Mouse (Mus musculus): ENCODE data around the gene Fam163a. TPM values are rescaled to one million over a fixed set of nuclear protein-coding genes. Genes with fewer than 3 reads are reported as not detected.
A peak's percentile ranks its signal among the peaks of the same experiment; 100 is the strongest.
"Not testable (repeated sequence)": the region's sequence is repeated elsewhere in the genome, so short reads cannot be mapped to it uniquely, and the experiment has no call there.

The Fam163a gene
- total and polyA plus RNA-seq, 2 experiments, result 0.02 TPM; not detected in 1

DNA sequence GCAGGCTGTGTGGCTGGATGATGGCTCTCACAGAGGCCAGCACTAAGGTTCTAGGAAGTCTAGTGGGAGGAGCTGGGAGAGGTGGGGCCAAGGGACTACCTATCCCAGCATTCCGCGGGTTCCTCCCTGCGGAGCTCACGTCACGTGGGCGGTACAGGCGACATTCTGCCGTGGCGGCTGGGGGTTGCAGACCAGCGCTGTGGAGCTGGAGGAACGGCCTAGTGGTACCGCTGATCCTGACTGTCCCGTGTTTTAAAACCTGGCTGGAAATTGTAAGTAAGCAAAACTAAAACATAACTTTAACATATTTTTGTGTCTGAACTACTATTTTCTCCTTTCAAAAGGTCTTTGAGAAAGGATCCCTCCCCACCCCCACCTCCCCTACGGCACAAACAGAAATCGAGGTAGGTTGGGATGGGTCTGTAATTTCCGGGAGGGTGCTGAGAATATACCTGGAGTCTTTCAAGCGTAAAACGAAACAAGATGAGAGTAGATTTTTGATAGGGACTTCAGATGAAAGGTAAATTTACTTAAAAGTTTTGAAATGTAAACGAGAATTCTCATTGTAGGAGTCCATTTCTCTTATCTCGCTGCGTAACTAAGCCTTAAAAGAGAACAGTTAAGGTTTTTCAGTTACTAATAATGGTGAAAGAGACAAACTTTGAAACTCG lies 164.0 kb downstream of the Fam163a start:
- peaks cover 32% of the 10 kb centered on the region; the same call in 1 of the 2 replicates for H3K79me2 ChIP-seq (ENCODE audit: control insufficient read depth, insufficient read depth, low read length)
- WGBS, result under 1% methylated on average over 22 of the region's 22 CpGs
- peak; percentile 89 for DNase-seq (ENCODE audit: extremely low read depth, low read depth, low spot score)
- H3K27ac ChIP-seq (replicated peaks; ENCODE audit: insufficient read depth, low read depth, low read length), result peak overlapping the region; percentile 21; the same call in 1 of the 2 replicates
- TF ChIP-seq CTCF (IDR thresholded peaks at IDR 0.05; ENCODE audit: low read depth, low read length) (no peak), POLR2A (IDR thresholded peaks at IDR 0.05; ENCODE audit: extremely low read depth, insufficient read depth, low read length) (peak; percentile 98)
- peaks cover 24% of the 10 kb centered on the region for H3K4me1 ChIP-seq (ENCODE audit: control insufficient read depth, insufficient read depth, low read length)
- peaks cover 23% of the 10 kb centered on the region for H3K36me3 ChIP-seq (ENCODE audit: control insufficient read depth, insufficient read depth, low read length)
- peak overlapping the region; percentile 35 for H3K9ac ChIP-seq (ENCODE audit: low read depth, low read length)
- H3K4me3 ChIP-seq (ENCODE audit: insufficient read depth, low read depth, low read length), result peak overlapping the region; percentile 62
- H3K27me3 ChIP-seq (ENCODE audit: control insufficient read depth, insufficient read depth, low read length), result no peaks in the 10 kb centered on the region

DNA sequence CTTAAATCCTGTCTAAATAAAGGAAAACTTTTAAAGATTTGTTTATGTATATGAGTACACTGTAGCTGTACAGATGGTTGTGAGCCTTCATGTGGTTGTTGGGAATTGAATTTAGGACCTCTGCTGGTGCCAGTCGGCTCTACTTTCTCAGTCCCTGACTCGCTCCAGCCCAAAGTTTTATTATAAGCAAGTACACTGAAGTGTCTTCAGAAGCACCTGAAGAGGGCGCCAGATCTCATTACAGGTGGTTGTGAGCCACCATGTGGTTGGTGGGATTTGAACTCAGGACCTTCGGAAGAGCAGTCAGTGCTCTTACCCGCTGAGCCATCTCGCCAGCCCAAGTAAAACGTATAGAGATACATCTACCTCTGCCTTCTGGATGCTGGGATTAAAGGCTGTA lies 164.8 kb downstream of the Fam163a start:
- H3K79me2 ChIP-seq (ENCODE audit: control insufficient read depth, insufficient read depth, low read length), result peaks cover 26% of the 10 kb centered on the region; the same call in 1 of the 2 replicates
- H3K9ac ChIP-seq (ENCODE audit: low read depth, low read length); H3K27me3 ChIP-seq (ENCODE audit: control insufficient read depth, insufficient read depth, low read length); H3K27ac ChIP-seq (replicated peaks; ENCODE audit: insufficient read depth, low read depth, low read length); DNase-seq (ENCODE audit: extremely low read depth, low read depth, low spot score); H3K4me3 ChIP-seq (ENCODE audit: insufficient read depth, low read depth, low read length): not testable (repeated sequence)
- H3K4me1 ChIP-seq (ENCODE audit: control insufficient read depth, insufficient read depth, low read length), result peaks cover 21% of the 10 kb centered on the region
- peaks cover 20% of the 10 kb centered on the region for H3K36me3 ChIP-seq (ENCODE audit: control insufficient read depth, insufficient read depth, low read length)
- 75% methylated on average over 7 of the region's 7 CpGs for WGBS

DNA sequence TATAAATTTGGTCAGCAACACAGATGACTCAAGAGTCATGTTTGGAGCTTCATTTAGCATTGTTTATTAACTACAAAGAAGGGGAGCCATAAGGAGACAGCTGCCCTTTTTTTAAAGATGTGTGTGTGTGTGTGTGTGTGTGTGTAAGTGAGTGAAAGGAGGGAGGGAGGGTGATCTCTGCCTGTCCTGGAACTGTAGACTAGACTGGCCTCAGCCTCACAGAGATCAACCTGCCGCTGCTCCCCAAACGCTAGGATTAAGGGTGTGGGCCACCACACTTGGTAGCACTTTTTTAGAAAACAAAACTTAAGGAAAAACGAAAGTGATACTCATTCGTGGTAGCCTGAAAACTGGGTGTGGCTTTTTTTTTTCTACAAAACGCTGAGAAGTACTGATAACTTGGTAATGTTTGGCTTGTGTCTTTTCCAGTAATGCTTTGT lies 167.7 kb downstream of the Fam163a start:
- 0% methylated on average over 5 of the region's 5 CpGs for WGBS

DNA sequence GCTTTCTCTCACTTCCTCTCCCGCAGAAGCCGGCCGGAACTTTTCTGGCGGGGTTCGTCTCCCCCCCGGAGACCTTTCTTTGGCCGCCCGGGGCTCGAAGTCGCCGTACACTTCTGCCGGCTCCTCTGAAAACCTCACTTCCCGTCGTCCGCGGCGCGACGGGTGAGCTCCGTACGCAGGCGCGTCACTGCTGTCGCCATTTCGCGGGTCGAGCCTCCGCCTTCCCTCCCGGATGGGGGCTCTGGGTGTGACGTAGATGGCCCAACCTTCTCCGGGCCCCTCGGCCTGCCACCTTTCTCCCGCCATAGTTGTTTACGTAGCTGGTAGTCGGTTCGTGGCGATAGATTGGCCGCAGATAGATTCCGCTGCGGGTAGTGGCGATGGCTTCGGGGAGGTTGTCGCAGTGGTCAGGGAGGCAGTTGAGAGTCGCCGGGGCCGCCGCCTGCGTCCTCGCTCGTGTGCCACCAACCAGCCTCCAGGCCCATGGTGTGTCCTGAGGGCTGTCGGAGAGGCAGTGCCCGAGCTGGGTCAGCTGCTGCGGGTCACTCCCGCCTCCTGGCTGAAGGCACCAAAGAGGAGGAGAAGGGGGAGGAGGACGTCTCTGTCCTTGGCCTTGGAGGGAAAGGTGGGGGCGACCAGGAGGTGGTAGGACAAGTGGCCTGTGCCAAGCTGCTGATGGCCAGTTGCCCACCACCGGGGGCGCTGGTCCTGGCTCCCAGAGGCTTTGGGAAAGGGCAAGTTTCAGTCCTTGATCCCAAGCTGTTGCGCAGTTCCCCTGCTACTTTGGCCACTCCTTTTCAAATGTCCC lies 168.7 kb downstream of the Fam163a start, which contains the start of gene Tor1aip1:
Tor1aip1 (minus strand) TSS at position 551 of the 808 bp plus-strand sequence.
- WGBS, result under 1% methylated on average over 59 of the region's 59 CpGs
- peak; percentile 97 for DNase-seq (ENCODE audit: extremely low read depth, low read depth, low spot score)
- H3K9ac ChIP-seq (ENCODE audit: low read depth, low read length), result peak within 1 kb of the TSS; percentile 92

More for the DNA sequence above, 167.7 kb downstream of the Fam163a start:
- Histone ChIP-seq H3K27me3 (ENCODE audit: control insufficient read depth, insufficient read depth, low read length) (no peaks in the 10 kb centered on the region), H3K4me3 (ENCODE audit: insufficient read depth, low read depth, low read length) (peak overlapping the region; percentile 89), H3K36me3 (ENCODE audit: control insufficient read depth, insufficient read depth, low read length) (peaks cover 18% of the 10 kb centered on the region), H3K9ac (ENCODE audit: low read depth, low read length) (peak overlapping the region; percentile 79), H3K27ac (replicated peaks; ENCODE audit: insufficient read depth, low read depth, low read length) (peak overlapping the region; percentile 95), H3K79me2 (ENCODE audit: control insufficient read depth, insufficient read depth, low read length) (peaks cover 12% of the 10 kb centered on the region; the same call in 1 of the 2 replicates), H3K4me1 (ENCODE audit: control insufficient read depth, insufficient read depth, low read length) (peaks cover 8% of the 10 kb centered on the region; the same call in 1 of the 2 replicates)
- peak; percentile 80 for DNase-seq (ENCODE audit: extremely low read depth, low read depth, low spot score)
- TF ChIP-seq CTCF (IDR thresholded peaks at IDR 0.05; ENCODE audit: low read depth, low read length) (no peak), POLR2A (IDR thresholded peaks at IDR 0.05; ENCODE audit: extremely low read depth, insufficient read depth, low read length) (no peak)

DNA sequence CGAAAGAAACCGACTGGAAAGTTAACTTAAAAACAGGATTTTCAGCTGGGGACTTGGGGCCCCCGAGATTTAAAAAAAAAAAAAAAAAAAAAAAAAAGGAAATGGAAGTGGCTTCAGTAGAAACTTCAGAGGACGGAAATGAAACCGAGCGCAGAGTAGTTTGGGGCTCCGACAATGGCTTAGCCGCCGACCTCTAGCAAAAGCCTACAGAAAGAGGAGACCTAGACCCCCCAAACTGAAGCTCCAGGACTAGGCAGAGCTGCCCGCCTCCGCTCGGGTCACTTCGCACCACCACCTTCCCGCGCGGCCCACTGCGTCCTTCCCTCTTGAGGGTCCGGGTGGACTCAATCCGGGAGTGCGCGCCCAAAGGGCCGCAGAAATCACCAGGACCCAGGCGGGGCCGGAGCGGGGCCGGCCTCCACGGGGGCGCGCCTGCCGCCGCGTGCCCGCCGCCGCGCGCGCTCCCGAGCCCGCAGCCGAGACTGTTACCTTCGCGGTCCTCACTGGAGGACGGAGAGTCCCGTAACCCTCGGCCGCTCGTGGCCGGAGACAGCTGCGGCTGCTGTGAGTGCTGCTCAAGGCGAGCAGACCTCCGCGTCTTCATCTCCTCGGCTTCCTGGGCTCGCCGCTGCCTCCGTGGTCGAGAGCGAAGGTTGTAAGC lies 169.4 kb downstream of the Fam163a start, which contains the start of gene Tor1aip2:
Tor1aip2 (plus strand) TSS at position 135 of the 661 bp plus-strand sequence.
- TF ChIP-seq CTCF (IDR thresholded peaks at IDR 0.05; ENCODE audit: low read depth, low read length), result no peak
- TF ChIP-seq POLR2A (IDR thresholded peaks at IDR 0.05; ENCODE audit: extremely low read depth, insufficient read depth, low read length), result peak; percentile 50; the same call in 1 of the 2 replicates
- Histone ChIP-seq H3K27ac (replicated peaks; ENCODE audit: insufficient read depth, low read depth, low read length) (peak within 1 kb of the TSS; percentile 97), H3K9ac (ENCODE audit: low read depth, low read length) (peak within 1 kb of the TSS; percentile 92), H3K27me3 (ENCODE audit: control insufficient read depth, insufficient read depth, low read length) (no peaks in the 10 kb centered on the region), H3K36me3 (ENCODE audit: control insufficient read depth, insufficient read depth, low read length) (peaks cover 27% of the 10 kb centered on the region), H3K4me1 (ENCODE audit: control insufficient read depth, insufficient read depth, low read length) (peaks cover 5% of the 10 kb centered on the region; the same call in 1 of the 2 replicates), H3K4me3 (ENCODE audit: insufficient read depth, low read depth, low read length) (peak within 1 kb of the TSS; percentile 89), H3K79me2 (ENCODE audit: control insufficient read depth, insufficient read depth, low read length) (peaks cover 10% of the 10 kb centered on the region; the same call in 1 of the 2 replicates)
- DNase-seq (ENCODE audit: extremely low read depth, low read depth, low spot score), result no peak
- WGBS, result under 1% methylated on average over 59 of the region's 59 CpGs

More for the DNA sequence above, 168.7 kb downstream of the Fam163a start, which contains the start of gene Tor1aip1:
- Histone ChIP-seq H3K4me3 (ENCODE audit: insufficient read depth, low read depth, low read length) (peak within 1 kb of the TSS; percentile 89), H3K79me2 (ENCODE audit: control insufficient read depth, insufficient read depth, low read length) (peaks cover 7% of the 10 kb centered on the region; the same call in 1 of the 2 replicates), H3K36me3 (ENCODE audit: control insufficient read depth, insufficient read depth, low read length) (peaks cover 22% of the 10 kb centered on the region), H3K4me1 (ENCODE audit: control insufficient read depth, insufficient read depth, low read length) (peaks cover 5% of the 10 kb centered on the region; the same call in 1 of the 2 replicates), H3K27ac (replicated peaks; ENCODE audit: insufficient read depth, low read depth, low read length) (peak within 1 kb of the TSS; percentile 97), H3K27me3 (ENCODE audit: control insufficient read depth, insufficient read depth, low read length) (no peaks in the 10 kb centered on the region)
- TF ChIP-seq POLR2A (IDR thresholded peaks at IDR 0.05; ENCODE audit: extremely low read depth, insufficient read depth, low read length), result peak; percentile 87
- peak; percentile 90 for TF ChIP-seq CTCF (IDR thresholded peaks at IDR 0.05; ENCODE audit: low read depth, low read length)
